Mouse (Mus musculus) heart, adult 2 months (tissue): ENCODE data around the gene Iffo2.

ENCODE experiments used
- EP300 ChIP-seq: fragments of 200-500 bp; IDR thresholded peaks from 2 replicates; pipeline ENCODE4 v1.6.1; 2011; ENCODE audit warnings: low read depth, low read length, control low read depth; ENCODE audit not compliant: insufficient read depth
- POLR2A ChIP-seq: fragments of 200-500 bp; IDR thresholded peaks from 2 replicates; pipeline ENCODE4 v1.6.1; 2011; ENCODE audit warnings: mild to moderate bottlenecking, low read depth, low read length, control low read depth; ENCODE audit not compliant: insufficient read depth

- TF ChIP-seq POLR2A: no peak
- TF ChIP-seq EP300: no peak
Measured at GRCm38 (mm10) chr4:139506727-139507126, 23.6 kb upstream of the Iffo2 start.
